Mouse (Mus musculus) ES-E14 (cell line): Measurements from ENCODE around the gene Nsun2. TPM values are rescaled to one million over a fixed set of nuclear protein-coding genes. Genes with fewer than 3 reads are reported as not detected.
A peak's percentile ranks its signal among the peaks of the same experiment; 100 is the strongest.

Experiments used
- DNase-seq: peaks from one replicate; pipeline ENCODE4 v3.0.0-alpha.2; 2013; ENCODE audit warnings: low read depth, low spot score
- H3K27ac ChIP-seq: 2 replicates; pipeline ENCODE4 v1.5.1; 2012; ENCODE audit warnings: low read depth, mild to moderate bottlenecking, low read length, moderate library complexity, mixed read lengths; ENCODE audit not compliant: poor library complexity, insufficient read depth, severe bottlenecking
- H3K36me3 ChIP-seq: 2 replicates; pipeline ENCODE4 v1.6.1; 2012; ENCODE audit warnings: mild to moderate bottlenecking, low read length, moderate library complexity, mixed read lengths; ENCODE audit not compliant: control insufficient read depth, poor library complexity, insufficient read depth, severe bottlenecking
- H3K4me1 ChIP-seq, 2 experiments: fragments of 150-350 bp in 1 of 2; sonication (generic) in 1 of 2; 2 replicates each; pipeline ENCODE4 v1.6.1; 2012; ENCODE audit warnings: low read length in 2 of 2, mild to moderate bottlenecking in 1 of 2, mixed read lengths in 1 of 2; ENCODE audit not compliant: control insufficient read depth in 2 of 2, insufficient read depth in 2 of 2, poor library complexity in 1 of 2
- H3K4me3 ChIP-seq, 2 experiments: fragments of 150-350 bp in 1 of 2; sonication (generic) in 1 of 2; 2 replicates each; pipeline ENCODE4 v1.5.1; 2012; ENCODE audit warnings: low read length in 2 of 2, low read depth in 1 of 2, mild to moderate bottlenecking in 1 of 2, mixed read lengths in 1 of 2; ENCODE audit not compliant: insufficient read depth in 1 of 2, poor library complexity in 1 of 2, severe bottlenecking in 1 of 2
- H3K9ac ChIP-seq: 2 replicates; pipeline ENCODE4 v1.6.1; 2012; ENCODE audit warnings: low read depth, mild to moderate bottlenecking, low read length, mixed read lengths; ENCODE audit not compliant: poor library complexity, insufficient read depth, severe bottlenecking
- H3K9me3 ChIP-seq: fragments of 150-350 bp; sonication (generic); 2 replicates; pipeline ENCODE4 v1.6.1; 2012; ENCODE audit warnings: low read depth, mild to moderate bottlenecking, low read length; ENCODE audit not compliant: control insufficient read depth, insufficient read depth
- CHD2 ChIP-seq: IDR thresholded peaks from 2 replicates; pipeline ENCODE4 v1.6.1; 2014; ENCODE audit warnings: mild to moderate bottlenecking, low read depth, low read length, inconsistent platforms
- HCFC1 ChIP-seq: IDR thresholded peaks from 2 replicates; pipeline ENCODE4 v1.6.1; 2012; ENCODE audit warnings: low read length, inconsistent platforms, borderline replicate concordance; ENCODE audit not compliant: insufficient read depth
- MAFK ChIP-seq: IDR thresholded peaks from 2 replicates; pipeline ENCODE4 v1.6.1; 2014; ENCODE audit warnings: mild to moderate bottlenecking, low read depth, low read length, inconsistent platforms; ENCODE audit not compliant: insufficient read depth
- ZC3H11A ChIP-seq: IDR thresholded peaks from 2 replicates; pipeline ENCODE4 v1.6.1; 2012; ENCODE audit warnings: low read depth, mild to moderate bottlenecking, inconsistent platforms, low read length, borderline replicate concordance
- ZNF384 ChIP-seq: IDR thresholded peaks from 2 replicates; pipeline ENCODE4 v1.6.1; 2012; ENCODE audit warnings: low read depth, low read length, inconsistent platforms
- in situ Hi-C, 2 experiments: fragments of 600-800 bp; cut with MboI; formaldehyde crosslinking; loops; one replicate each; pipeline ENCODE4 v1.15.1; 2025; ENCODE audit warnings: low sequenced_read_pairs in 2 of 2, inconsistent platforms in 1 of 2; ENCODE audit not compliant: unreplicated experiment in 2 of 2
- total RNA-seq: library from RNA; depleted of rRNA; stranded (reverse); fragments of 300-350 nt; gene quantifications from 2 replicates; pipeline ENCODE4 v1.2.3, GENCODE M21; 2012

Nsun2 gene
- total RNA-seq, 1 experiment, result 220 TPM

DNA sequence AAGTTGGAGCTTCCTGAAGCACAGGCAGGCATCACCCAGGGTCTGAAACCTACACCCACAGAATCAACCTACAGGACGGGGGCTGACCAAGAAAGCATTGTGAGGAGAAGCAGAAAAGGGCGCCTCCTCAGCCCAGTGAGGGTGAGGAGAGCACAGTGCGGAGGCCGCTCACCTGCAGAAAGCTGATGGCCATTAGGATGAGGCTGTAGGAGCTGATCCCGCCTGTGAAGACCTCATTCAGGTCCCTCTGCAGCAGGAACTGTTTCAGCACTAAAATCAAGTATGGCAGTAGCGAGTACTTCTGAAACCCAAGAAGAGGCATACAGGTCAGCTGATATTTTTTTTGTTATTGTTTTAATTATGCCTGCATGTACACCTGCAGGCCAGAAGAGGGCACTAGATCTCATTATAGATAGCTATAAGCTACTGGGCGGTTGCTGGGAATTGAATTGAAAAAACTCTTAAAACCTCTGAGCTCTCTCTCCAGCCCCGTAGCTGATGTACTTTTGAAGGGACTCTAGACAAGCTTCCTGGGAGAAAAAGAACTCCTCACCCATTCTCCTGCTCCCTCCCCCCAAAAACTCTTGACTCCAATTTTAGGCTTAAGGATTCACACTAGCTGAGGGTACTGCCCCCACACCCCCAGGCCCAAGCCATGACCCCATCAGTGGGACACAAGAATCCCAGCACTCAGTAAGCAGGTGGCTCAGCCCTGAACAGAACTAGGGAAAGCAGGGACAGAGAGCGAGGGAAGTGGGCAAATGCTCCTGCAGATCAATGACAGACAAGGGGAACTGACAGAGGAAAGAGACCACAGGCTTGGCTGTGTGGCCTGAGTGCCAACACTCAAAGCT, 23.9 kb upstream of the Nsun2 start:
- no peak for DNase-seq
- Histone ChIP-seq H3K4me1 (no peaks in the 10 kb centered on the region), H3K4me3 (no peak overlapping the region), H3K36me3 (peaks cover 39% of the 10 kb centered on the region), H3K9ac (no peak overlapping the region), H3K27ac (peak overlapping the region; percentile 15; the same call in 1 of the 2 replicates), H3K9me3 (no peaks in the 10 kb centered on the region)
- in situ Hi-C loops, result no loop called here
- TF ChIP-seq HCFC1, result no peak
- TF ChIP-seq CHD2, result no peak
- TF ChIP-seq ZC3H11A, result no peak
- TF ChIP-seq ZNF384, result no peak

DNA sequence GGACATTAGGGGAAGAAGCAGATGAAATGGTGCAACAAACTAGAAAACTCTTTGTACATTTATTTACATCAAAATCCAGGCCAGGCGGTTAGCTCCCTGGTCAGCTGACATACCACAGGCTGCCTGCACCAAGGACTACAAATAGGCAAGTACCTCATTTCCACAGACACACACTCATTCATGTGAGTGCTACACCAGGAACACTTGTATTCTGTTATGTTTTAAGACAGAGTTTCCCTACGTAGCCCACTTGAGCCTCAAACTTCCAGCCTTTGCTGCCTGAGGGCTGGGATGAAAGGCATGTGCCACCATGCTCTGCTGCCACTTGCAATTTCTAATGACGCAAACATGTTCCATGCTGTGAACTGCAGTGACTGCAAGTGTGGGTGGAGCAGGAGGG, 18.5 kb upstream of the Nsun2 start:
- DNase-seq, result no peak
- Histone ChIP-seq H3K9me3 (no peaks in the 10 kb centered on the region), H3K27ac (no peak overlapping the region), H3K36me3 (peaks cover 17% of the 10 kb centered on the region), H3K4me3 (no peak overlapping the region), H3K9ac (no peak overlapping the region), H3K4me1 (no peaks in the 10 kb centered on the region; a peak in 1 of 4 replicates)
- no peak for TF ChIP-seq ZNF384
- no peak for TF ChIP-seq CHD2
- TF ChIP-seq ZC3H11A, result no peak
- no peak for TF ChIP-seq MAFK
- TF ChIP-seq HCFC1, result no peak
- in situ Hi-C loops, result no loop called here

DNA sequence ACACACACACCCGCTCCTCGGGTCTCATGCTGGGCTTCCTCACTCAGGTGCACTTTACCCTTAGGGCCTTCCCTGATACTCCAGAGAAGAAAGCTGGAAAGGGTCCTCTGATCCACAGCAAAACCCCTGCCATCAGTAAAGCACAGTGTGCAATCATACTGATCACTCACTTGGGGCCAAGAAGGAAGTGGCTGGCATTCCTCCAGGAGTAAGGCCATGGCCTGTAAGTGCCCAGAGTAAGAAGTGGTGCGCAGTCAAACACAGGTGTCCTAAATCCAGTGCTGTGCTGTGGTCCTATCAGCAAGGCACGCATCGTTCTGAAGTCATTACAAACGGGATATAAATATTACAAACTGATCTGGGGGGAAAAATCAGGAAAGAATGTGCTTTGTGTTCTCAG, 16.1 kb upstream of the Nsun2 start:
- in situ Hi-C loops, result no loop called here
- no peak for TF ChIP-seq CHD2
- TF ChIP-seq ZNF384, result no peak
- TF ChIP-seq MAFK, result no peak
- no peak for TF ChIP-seq HCFC1
- TF ChIP-seq ZC3H11A, result no peak

DNA sequence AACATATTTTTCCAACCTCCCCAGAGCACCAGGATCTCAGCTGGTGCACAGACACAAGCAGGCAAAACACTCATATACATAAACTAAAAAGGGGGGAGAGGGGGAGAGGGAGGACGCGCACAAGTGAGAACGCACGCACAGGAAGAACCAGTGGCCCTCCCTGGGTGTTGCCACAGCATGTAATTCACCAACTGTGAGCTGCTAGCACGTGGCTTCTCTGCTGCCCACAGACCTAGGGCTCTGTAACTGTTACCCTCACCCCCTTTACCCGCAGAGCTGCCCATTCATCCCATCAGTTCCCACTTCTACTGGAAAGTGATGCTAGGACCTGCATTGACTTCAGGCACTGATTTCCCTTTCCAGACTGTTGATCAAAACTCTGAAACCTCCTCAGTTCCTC, 14.4 kb upstream of the Nsun2 start:
- Histone ChIP-seq H3K4me3 (no peak overlapping the region), H3K9me3 (no peaks in the 10 kb centered on the region), H3K27ac (no peak overlapping the region), H3K36me3 (peaks cover 6% of the 10 kb centered on the region), H3K4me1 (peaks cover 0 to 7% of the 10 kb centered on the region in 2 experiments; a peak in 1 of 4 replicates), H3K9ac (no peak overlapping the region)
- no peak for TF ChIP-seq MAFK
- no peak for DNase-seq
- in situ Hi-C loops, result no loop called here

More for the DNA sequence above, 16.1 kb upstream of the Nsun2 start:
- no peak for DNase-seq
- no peak overlapping the region for H3K4me3 ChIP-seq
- H3K9ac ChIP-seq, result no peak overlapping the region
- no peak overlapping the region for H3K27ac ChIP-seq
- H3K4me1 ChIP-seq, result peaks cover 0 to 7% of the 10 kb centered on the region in 2 experiments; a peak in 1 of 4 replicates
- no peaks in the 10 kb centered on the region for H3K9me3 ChIP-seq
- peaks cover 8% of the 10 kb centered on the region for H3K36me3 ChIP-seq
